Mouse (Mus musculus) hematopoietic stem cell, adult 5-6 weeks (primary cell): ENCODE data around the gene Grasp. TPM values are rescaled to one million over a fixed set of nuclear protein-coding genes. Genes with fewer than 3 reads are reported as not detected.

Experiments
- ATAC-seq, 2 experiments: fragments of 125-278 bp in 1 of 2; replicated peaks in 1 of 2; 2 replicates each; pipeline ENCODE4 v1.8.0; 2016 to 2017; ENCODE audit warnings: inconsistent platforms in 2 of 2, mild to moderate bottlenecking in 2 of 2, moderate number of reproducible peaks in 2 of 2, low read depth in 1 of 2, moderate TSS enrichment in 1 of 2; ENCODE audit not compliant: low FRiP score in 2 of 2, poor library complexity in 2 of 2, severe bottlenecking in 2 of 2, insufficient read depth in 1 of 2, low TSS enrichment in 1 of 2
- total RNA-seq: library from RNA; stranded (forward); fragments of 172-1452, 232-1000 nt; gene quantifications from 2 replicates; pipeline ENCODE4 v1.2.3, GENCODE M21; 2017

The Grasp gene
- total RNA-seq, 1 experiment from 2014 or later = 6.6 TPM

- ATAC-seq = no peak
These were observed 53.4 kb downstream of the Grasp start for GRCm38 (mm10) chr15:101277351-101277899.

GRCm38 (mm10) chr15:101278589-101278988, 54.6 kb downstream of the Grasp start:
- ATAC-seq = no peak

GRCm38 (mm10) chr15:101279430-101279999, 55.5 kb downstream of the Grasp start:
- ATAC-seq = no peak

Other genes with a start within 250 kb of the Grasp start
- gene Gm47841, start 176.8 kb upstream of the Grasp start, total RNA-seq = not detected in 2 replicates
- gene Fignl2, start 145.6 kb upstream of the Grasp start, total RNA-seq = not detected in 2 replicates
- not detected in 2 replicates for gene Ankrd33, start 108.4 kb upstream of the Grasp start, total RNA-seq
- 2.0 and 4.8 TPM in 2 replicates for gene Acvrl1, start 95.7 kb upstream of the Grasp start, total RNA-seq
- 19.6 and 25.5 TPM in 2 replicates for gene Acvr1b, start 50.1 kb upstream of the Grasp start, total RNA-seq
- gene Nr4a1, start 30.1 kb downstream of the Grasp start, total RNA-seq = 246 and 344 TPM in 2 replicates
- gene Atg101, start 60.1 kb downstream of the Grasp start, total RNA-seq = 31.9 and 59.4 TPM in 2 replicates
- gene 6030408B16Rik, start 69.0 kb downstream of the Grasp start, total RNA-seq = 0.63 TPM in 1 of 2 replicates, not detected in the other
- gene Krt80, start 146.0 kb downstream of the Grasp start, total RNA-seq = 2.8 TPM in 2 replicates
- gene Krt7, start 186.9 kb downstream of the Grasp start, total RNA-seq = 11.5 and 13.9 TPM in 2 replicates
- gene Krt87, start 214.6 kb downstream of the Grasp start, total RNA-seq = 0.44 TPM in 1 of 2 replicates, not detected in the other
- not detected in 2 replicates for gene Krt88, start 223.6 kb downstream of the Grasp start, total RNA-seq
- gene Krt81, start 239.6 kb downstream of the Grasp start, total RNA-seq = not detected in 2 replicates
- not detected in 2 replicates for gene Krt86, start 249.3 kb downstream of the Grasp start, total RNA-seq